Mouse (Mus musculus): ENCODE data around the gene Rgs9.
"Not testable (repeated sequence)": the region's sequence is repeated elsewhere in the genome, so short reads cannot be mapped to it uniquely, and the experiment has no call there.

Rgs9 gene

GRCm38 (mm10) chr11:109305680-109306079 lies 7.8 kb upstream of the Rgs9 start:
- DNase-seq (ENCODE audit: low read depth, low spot score): peak; percentile 73

GRCm38 (mm10) chr11:109302338-109302737 lies 4.4 kb upstream of the Rgs9 start:
- DNase-seq (ENCODE audit: low read depth, low spot score): no peak

- DNase-seq (ENCODE audit: low read depth, low spot score): no peak
Measured at GRCm38 (mm10) chr11:109297031-109297430, 898 bp downstream of the Rgs9 start.

DNA sequence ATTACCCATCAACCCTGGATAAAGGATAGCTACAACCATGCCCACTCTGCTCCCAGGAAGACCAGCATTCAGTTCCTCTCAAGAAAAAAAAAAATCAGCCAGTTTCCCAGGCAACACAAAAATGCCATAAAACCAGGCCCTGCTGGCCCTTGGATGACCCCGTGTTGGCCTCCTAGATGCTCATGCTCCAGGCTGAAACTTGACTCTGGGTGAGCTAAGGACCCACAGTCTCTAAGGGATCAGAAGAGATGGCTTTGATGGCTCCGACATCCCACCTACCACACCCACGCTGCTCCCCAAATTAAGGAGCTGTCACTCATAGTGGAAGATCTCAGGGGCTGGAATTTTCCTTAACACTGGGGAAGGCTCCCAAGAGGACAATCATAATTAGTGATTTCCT lies 5.9 kb downstream of the Rgs9 start:
- DNase-seq (ENCODE audit: low read depth, low spot score): no peak

DNA sequence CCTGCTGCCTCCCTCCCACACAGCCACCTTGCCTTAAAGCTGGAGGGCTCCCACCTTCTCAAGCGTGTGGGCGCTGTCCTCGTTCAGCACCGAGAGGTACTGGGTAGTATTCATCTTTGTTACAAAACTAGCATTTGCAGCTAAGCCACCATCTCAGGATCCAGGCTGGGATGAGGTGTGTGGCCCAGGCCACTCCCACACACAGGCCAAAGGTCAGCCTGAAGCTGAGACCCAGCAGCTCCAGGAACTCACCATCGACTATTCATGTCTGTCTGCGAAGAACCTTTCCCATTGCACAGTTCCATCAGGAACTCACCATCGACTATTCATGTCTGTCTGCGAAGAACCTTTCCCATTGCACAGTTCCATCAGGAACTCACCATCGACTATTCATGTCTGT lies 8.6 kb downstream of the Rgs9 start:
- DNase-seq (ENCODE audit: low read depth, low spot score): not testable (repeated sequence)

- DNase-seq (ENCODE audit: low read depth, low spot score): no peak
Measured at GRCm38 (mm10) chr11:109284811-109285210, 13.1 kb downstream of the Rgs9 start.

DNA sequence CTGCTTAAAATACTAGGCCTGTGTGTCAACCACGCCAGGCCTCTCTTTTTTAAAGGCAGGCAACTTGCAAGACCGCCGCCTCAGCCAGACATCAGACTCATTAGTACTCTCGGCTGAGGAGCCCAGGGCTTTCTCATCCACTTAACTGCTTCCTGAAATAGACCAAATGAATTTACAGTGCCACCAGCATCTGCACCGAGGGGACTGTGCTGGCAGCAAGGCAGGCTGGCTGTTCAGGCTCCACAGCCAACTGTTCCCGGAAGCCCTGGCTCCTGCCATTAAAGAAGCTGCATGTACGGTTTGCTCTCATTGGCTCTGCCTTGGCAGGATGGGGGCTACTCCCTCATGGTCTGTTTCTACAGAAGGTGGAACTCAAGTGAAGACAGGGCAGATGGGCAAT lies 19.7 kb downstream of the Rgs9 start:
- DNase-seq (ENCODE audit: low read depth, low spot score): no peak

GRCm38 (mm10) chr11:109271399-109271798 lies 26.5 kb downstream of the Rgs9 start:
- DNase-seq (ENCODE audit: low read depth, low spot score): peak; percentile 40

- DNase-seq (ENCODE audit: low read depth, low spot score): no peak
Measured at GRCm38 (mm10) chr11:109270366-109270765, 27.6 kb downstream of the Rgs9 start.

DNA sequence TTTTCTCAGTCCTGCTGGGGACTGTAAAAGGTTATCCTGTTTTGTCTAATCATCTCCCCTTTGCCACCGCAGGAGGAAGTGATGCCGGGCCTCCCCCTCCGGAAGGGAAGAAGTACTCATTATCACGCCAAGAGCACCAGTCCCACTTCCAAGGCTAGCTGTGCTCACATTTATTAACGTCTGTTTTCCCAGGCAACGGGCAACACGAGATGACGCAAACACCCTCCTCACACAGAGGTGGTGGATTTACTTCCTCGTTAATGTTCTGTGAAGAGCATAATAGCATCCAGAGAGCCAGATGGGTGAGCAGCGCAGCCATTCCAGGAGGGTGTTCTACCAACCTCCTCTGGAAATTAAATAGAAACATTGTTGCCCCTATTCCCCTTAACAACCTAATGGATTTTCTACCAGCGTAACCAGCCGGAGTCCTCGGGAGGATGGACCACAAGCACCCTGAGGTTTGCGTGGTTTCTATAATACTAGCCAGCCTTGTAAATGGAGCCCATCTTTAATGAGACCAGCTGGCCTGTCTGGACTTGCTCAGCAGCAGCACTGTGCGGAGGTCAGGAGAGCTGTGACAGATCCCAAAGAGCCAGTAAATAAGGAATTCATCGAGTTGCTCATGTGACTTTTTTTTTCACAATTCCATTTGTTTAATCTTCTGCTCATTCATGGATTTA lies 28.1 kb downstream of the Rgs9 start:
- DNase-seq (ENCODE audit: low read depth, low spot score): no peak

- no peak for DNase-seq (ENCODE audit: low read depth, low spot score)
Measured at GRCm38 (mm10) chr11:109269283-109269661, 28.7 kb downstream of the Rgs9 start.

DNA sequence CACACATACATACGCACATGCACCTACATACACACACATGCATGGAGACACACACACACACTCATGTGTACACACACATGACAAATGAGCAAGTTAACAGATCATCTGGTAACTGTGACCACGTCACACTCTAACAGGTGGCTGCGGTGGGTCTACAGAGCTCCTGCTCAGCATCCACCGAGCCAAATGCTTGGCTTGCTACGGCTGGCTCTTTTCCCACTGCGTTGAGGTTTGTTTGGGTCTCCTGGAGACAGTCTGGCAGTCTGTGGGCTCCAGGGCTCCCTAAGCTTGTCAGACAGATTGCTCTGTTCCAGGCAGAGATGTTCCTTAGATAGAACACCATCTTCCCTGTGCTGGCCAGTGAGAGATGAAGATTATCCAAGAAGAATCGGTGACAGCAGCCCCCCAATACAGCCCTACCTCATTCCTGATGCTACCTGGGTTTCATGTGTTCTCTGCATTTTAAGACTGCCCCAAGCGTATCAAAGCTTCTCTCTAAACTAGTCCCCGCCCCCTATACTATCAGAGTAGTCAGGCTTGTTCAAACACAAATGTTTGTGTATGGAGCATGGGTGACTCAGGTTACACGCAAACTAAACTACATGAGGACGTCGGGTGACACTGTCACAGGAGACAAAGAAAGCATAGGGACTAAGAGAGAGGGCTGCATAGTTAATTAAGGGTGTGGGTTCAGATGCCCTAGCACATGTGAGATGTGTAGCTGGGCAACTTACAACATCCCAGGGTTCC lies 31.6 kb downstream of the Rgs9 start:
- DNase-seq (ENCODE audit: low read depth, low spot score): no peak

DNA sequence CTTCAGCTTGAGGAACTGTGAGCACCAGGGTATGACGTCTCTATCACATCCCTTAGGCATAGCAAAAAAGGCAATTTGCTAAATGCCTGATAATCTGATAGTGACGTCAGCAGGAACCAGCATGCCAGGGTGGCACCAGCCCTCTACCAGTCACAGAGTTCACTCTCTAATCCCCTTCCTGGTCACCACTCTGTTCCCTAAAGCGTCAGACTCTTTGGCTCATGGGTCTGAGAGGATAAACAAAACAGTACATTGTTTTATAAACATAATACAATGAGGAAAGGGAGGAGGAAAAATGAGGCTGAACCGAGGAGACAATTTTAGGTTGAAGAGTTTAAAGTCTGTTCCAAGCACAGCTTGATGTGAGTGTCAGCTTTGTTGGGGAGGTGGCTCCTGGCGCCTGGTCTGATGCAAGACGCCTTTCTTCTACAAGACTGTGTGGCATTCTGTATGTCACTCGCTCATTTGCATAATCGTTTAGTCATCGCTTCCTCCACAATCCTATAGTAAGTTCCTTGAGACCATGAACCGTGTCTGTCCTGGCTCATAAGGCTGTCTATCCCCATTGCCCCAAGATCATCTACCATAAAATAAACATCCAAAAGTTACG lies 33.7 kb downstream of the Rgs9 start:
- no peak for DNase-seq (ENCODE audit: low read depth, low spot score)

DNA sequence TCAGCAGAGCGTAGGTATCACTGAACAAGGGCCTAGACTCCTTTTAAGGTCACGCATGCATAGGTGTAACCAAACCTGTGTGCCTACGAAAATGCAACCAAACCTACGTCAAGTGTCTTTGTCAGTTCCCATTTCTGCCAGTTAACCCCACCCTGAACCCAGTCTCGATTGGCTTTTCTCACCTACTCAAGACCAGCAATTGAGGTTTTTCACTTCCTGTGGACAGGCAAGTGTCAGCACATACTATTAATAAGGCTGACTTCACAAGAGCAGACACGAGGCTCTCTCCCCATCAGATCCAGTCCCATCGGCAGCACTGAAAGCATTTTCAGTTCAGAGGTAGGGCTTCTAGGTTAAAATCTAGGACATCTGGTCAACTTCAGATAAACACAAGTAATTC lies 37.4 kb downstream of the Rgs9 start:
- peak; percentile 30 for DNase-seq (ENCODE audit: low read depth, low spot score)

DNA sequence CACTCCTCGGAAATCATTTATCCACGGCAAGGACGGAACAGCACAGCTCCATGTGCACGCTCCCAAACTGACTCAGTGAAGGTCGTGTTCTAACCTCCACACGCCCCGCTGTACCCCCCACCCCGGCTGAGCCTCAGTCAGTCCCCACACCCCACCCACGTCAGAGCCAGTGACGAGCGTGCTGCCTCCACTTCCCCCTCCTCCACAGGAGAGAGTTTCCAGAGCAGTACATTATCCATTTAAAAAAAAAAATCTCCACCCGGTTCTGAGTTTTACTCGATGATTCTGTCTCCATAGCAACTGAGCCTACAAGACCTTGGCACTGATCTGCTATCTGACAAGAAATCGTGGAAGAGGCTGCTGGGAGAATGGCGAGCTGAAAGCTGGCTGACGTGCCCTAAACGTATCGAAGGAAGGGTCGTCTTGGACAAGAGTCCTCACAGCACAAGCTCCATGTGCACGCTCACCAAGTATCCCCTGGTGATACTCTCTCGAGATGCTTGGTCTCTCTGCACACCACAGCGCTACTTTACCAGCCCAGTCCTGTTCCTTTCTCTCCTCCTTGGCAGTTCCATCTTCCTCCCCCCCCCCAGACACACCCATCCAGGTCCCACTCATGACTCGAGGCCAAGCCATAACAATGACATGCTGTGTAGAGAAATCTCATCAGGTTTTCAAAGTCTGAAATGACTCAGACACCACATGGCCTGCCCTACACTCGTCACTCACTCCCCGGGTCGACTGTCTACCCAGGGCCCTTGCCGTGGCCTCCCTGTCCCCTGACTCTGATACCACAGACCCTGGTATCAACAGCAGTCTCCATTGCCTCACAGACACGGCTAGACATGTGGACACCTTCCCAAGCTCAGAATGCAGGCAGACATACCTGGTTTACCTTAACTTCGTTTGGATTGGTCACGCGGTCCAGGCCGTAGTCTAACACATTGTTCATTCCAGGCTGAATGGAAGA lies 38.7 kb downstream of the Rgs9 start:
- DNase-seq (ENCODE audit: low read depth, low spot score): no peak

- no peak for DNase-seq (ENCODE audit: low read depth, low spot score)
Measured at GRCm38 (mm10) chr11:109257824-109258223, 40.1 kb downstream of the Rgs9 start.

- no peak for DNase-seq (ENCODE audit: low read depth, low spot score)
Measured at GRCm38 (mm10) chr11:109255022-109255421, 42.9 kb downstream of the Rgs9 start.

DNA sequence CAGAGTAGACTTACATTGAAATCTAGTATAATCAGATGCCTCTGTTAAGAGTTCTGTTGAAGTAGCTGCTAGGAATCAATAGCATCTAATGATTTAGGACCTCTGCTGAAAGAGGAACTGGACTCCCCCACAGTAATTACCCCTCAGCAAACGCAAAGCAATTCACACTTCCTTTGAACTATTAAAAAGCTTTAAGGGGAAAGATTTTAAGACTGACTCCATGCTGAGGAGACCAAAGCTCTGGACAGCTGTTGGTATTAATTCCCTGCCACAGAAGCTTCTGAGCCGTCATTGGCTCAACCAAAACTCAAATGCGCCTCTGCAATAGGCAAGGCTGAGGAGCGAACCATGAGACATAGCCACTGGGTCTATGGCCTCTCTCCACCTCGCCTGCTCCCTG lies 45.4 kb downstream of the Rgs9 start:
- peak; percentile 39 for DNase-seq (ENCODE audit: low read depth, low spot score)

DNA sequence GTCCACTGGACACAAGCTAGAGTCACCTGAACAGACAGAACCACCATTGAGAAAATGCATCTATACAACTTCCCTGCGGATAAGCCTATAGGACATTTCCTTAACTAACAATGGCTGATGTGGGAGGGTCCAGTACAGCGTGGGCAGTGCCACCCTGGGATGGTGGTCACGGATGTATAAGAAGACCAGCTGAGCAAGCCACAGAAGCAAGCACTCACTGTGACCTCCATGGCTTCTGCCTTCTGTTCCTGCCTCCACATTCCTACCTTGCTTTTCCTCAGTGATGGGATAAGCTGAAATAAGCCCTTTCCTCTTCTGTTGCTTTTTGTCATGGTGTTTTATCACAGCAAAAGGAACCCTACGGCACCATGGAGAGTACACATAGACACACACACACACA lies 47.4 kb downstream of the Rgs9 start:
- DNase-seq (ENCODE audit: low read depth, low spot score): no peak

DNA sequence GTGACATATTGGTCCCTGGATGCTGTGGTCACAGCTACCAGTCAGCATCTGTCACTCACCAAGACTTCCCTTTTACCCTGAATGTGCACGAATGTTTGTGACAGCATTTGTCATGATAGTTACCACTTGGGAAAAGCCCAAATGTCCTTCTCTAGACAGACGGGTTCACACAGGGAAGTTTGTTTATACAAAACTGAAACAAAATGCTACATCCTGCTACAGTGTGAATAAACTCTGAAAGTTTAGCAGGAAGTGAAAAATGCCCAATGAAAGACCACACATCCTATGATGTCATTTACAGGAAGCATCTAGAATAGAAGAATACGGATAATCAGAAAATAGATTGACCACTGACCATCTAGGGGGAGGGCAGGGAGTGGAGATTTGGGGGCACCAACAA lies 51.0 kb downstream of the Rgs9 start:
- peak; percentile 7 for DNase-seq (ENCODE audit: low read depth, low spot score)

- DNase-seq (ENCODE audit: low read depth, low spot score): peak; percentile 67
Measured at GRCm38 (mm10) chr11:109244635-109245360, 53.1 kb downstream of the Rgs9 start.

Data from A20 (cell line).